Mouse (Mus musculus): ENCODE results near the gene Stox2. TPM values are rescaled to one million over a fixed set of nuclear protein-coding genes. Genes with fewer than 3 reads are reported as not detected.

The Stox2 gene
- polyA plus RNA-seq, 1 experiment from 2014 or later = 7.3 TPM

DNA sequence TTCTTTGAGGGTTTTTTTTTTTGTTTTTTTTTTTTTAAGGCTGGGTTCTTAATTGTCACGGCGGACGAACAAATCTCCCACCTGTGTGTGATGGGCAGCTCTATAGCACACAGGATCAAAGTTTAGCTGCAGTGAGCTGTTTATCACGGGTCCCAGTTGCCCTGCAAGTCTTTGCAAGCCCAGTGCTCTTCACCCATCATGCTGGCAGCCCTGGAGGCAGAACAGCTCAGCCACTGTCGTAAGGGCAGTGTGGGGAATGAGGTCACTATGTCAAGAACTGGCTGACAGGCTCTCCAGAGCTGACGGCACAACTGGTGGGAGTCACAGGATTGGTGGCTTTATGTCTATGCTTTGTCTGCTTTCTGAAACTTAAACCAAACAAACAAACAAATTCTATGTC, 227.6 kb downstream of the Stox2 start:
- peak overlapping the region; percentile 83 for H3K27ac ChIP-seq (ENCODE audit: low read length)
- H3K4me1 ChIP-seq (ENCODE audit: control insufficient read depth, insufficient read depth, low read length) = peaks cover 15% of the 10 kb centered on the region
- H3K4me2 ChIP-seq (ENCODE audit: low read depth, low read length) = peak overlapping the region; percentile 49
- no peaks in the 10 kb centered on the region for H3K27me3 ChIP-seq (ENCODE audit: control insufficient read depth, insufficient read depth, low read length)
- peak; percentile 81 for ATAC-seq (replicated peaks; ENCODE audit: extremely low read depth, insufficient read depth, low FRiP score)
- 20% methylated on average over 6 of the region's 6 CpGs for WGBS
- H3K9ac ChIP-seq (ENCODE audit: low read length) = peak overlapping the region; percentile 54
- no peaks in the 10 kb centered on the region for H3K9me3 ChIP-seq (replicated peaks; ENCODE audit: control insufficient read depth, low read length)
- no peaks in the 10 kb centered on the region for H3K36me3 ChIP-seq (ENCODE audit: control insufficient read depth, insufficient read depth)
- no peak overlapping the region for H3K4me3 ChIP-seq (ENCODE audit: low read length)

- peak overlapping the region; percentile 54 for H3K9ac ChIP-seq (ENCODE audit: low read length)
- WGBS = 23% methylated on average over 8 of the region's 8 CpGs
- H3K27ac ChIP-seq (ENCODE audit: low read length) = peak overlapping the region; percentile 83
- no peaks in the 10 kb centered on the region for H3K9me3 ChIP-seq (replicated peaks; ENCODE audit: control insufficient read depth, low read length)
- no peaks in the 10 kb centered on the region for H3K36me3 ChIP-seq (ENCODE audit: control insufficient read depth, insufficient read depth)
- peak overlapping the region; percentile 49 for H3K4me2 ChIP-seq (ENCODE audit: low read depth, low read length)
- no peak overlapping the region for H3K4me3 ChIP-seq (ENCODE audit: low read length)
- peak; percentile 89 for ATAC-seq (replicated peaks; ENCODE audit: extremely low read depth, insufficient read depth, low FRiP score)
- H3K27me3 ChIP-seq (ENCODE audit: control insufficient read depth, insufficient read depth, low read length) = no peaks in the 10 kb centered on the region
- H3K4me1 ChIP-seq (ENCODE audit: control insufficient read depth, insufficient read depth, low read length) = peaks cover 15% of the 10 kb centered on the region
Observed at GRCm38 (mm10) chr8:47218021-47218420, 228.1 kb downstream of the Stox2 start.

DNA sequence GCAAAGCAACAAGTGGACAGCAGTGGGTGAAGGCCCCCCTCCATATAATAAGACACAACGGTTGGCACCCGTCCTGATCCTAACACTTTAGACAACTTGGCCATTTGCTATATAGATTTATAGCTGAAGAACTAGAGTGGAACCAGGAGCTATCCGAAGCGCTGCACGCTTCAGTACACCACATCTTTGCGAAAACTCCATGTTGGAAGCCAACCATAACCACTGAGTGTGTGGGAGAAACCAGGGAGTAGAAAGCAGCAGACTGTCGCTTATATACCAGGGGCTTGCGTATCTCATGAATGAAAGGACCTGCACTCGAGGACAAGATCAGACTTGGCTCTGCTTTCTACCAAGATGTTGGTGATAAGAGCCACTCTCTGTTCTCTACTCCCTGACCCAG, 234.0 kb downstream of the Stox2 start:
- H3K36me3 ChIP-seq (ENCODE audit: control insufficient read depth, insufficient read depth) = no peaks in the 10 kb centered on the region
- ATAC-seq (replicated peaks; ENCODE audit: extremely low read depth, insufficient read depth, low FRiP score) = no peak
- no peaks in the 10 kb centered on the region for H3K9me3 ChIP-seq (replicated peaks; ENCODE audit: control insufficient read depth, low read length)
- no peaks in the 10 kb centered on the region for H3K27me3 ChIP-seq (ENCODE audit: control insufficient read depth, insufficient read depth, low read length)
- H3K9ac ChIP-seq (ENCODE audit: low read length) = no peak overlapping the region
- no peak overlapping the region for H3K4me3 ChIP-seq (ENCODE audit: low read length)
- no peak overlapping the region for H3K4me2 ChIP-seq (ENCODE audit: low read depth, low read length)
- WGBS = 88% methylated on average over 9 of the region's 9 CpGs
- H3K4me1 ChIP-seq (ENCODE audit: control insufficient read depth, insufficient read depth, low read length) = peaks cover 5% of the 10 kb centered on the region; the same call in 1 of the 2 replicates
- no peak overlapping the region for H3K27ac ChIP-seq (ENCODE audit: low read length)

DNA sequence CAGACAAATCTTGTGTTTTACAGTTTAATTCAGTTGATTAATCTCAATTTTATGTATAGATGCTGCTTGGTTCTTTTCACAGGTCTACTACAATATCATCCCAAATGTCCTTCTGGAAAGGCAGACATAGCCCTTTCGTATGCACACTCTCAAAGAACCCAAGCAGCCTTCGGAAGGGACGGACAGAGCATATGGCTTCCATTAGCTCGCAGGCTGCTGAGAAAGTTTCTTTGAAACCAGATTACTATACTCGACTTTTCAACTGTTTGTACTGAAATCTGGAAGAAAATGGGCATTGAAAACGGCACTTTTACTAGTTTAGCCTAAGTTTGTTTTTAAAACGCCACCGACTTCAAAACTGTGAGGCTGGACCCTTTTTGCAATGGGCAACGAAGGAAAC, 234.9 kb downstream of the Stox2 start:
- Histone ChIP-seq H3K27ac (ENCODE audit: low read length) (no peak overlapping the region), H3K9ac (ENCODE audit: low read length) (no peak overlapping the region), H3K36me3 (ENCODE audit: control insufficient read depth, insufficient read depth) (no peaks in the 10 kb centered on the region), H3K4me2 (ENCODE audit: low read depth, low read length) (no peak overlapping the region), H3K4me3 (ENCODE audit: low read length) (no peak overlapping the region), H3K27me3 (ENCODE audit: control insufficient read depth, insufficient read depth, low read length) (no peaks in the 10 kb centered on the region), H3K4me1 (ENCODE audit: control insufficient read depth, insufficient read depth, low read length) (peaks cover 9% of the 10 kb centered on the region), H3K9me3 (replicated peaks; ENCODE audit: control insufficient read depth, low read length) (no peaks in the 10 kb centered on the region)
- no peak for ATAC-seq (replicated peaks; ENCODE audit: extremely low read depth, insufficient read depth, low FRiP score)
- 68% methylated on average over 9 of the region's 9 CpGs for WGBS

- peaks cover 16% of the 10 kb centered on the region for H3K4me1 ChIP-seq (ENCODE audit: control insufficient read depth, insufficient read depth, low read length)
- no peaks in the 10 kb centered on the region for H3K27me3 ChIP-seq (ENCODE audit: control insufficient read depth, insufficient read depth, low read length)
- no peak overlapping the region for H3K9ac ChIP-seq (ENCODE audit: low read length)
- H3K4me2 ChIP-seq (ENCODE audit: low read depth, low read length) = no peak overlapping the region
- 42% methylated on average over 4 of the region's 4 CpGs for WGBS
- no peaks in the 10 kb centered on the region for H3K9me3 ChIP-seq (replicated peaks; ENCODE audit: control insufficient read depth, low read length)
- no peak overlapping the region for H3K4me3 ChIP-seq (ENCODE audit: low read length)
- no peak overlapping the region for H3K27ac ChIP-seq (ENCODE audit: low read length)
- no peaks in the 10 kb centered on the region for H3K36me3 ChIP-seq (ENCODE audit: control insufficient read depth, insufficient read depth)
- ATAC-seq (replicated peaks; ENCODE audit: extremely low read depth, insufficient read depth, low FRiP score) = no peak
Observed at GRCm38 (mm10) chr8:47208246-47208645, 237.9 kb downstream of the Stox2 start.

GRCm38 (mm10) chr8:47206640-47207237, 239.4 kb downstream of the Stox2 start:
- Histone ChIP-seq H3K27ac (ENCODE audit: low read length) (no peak overlapping the region), H3K27me3 (ENCODE audit: control insufficient read depth, insufficient read depth, low read length) (no peaks in the 10 kb centered on the region), H3K36me3 (ENCODE audit: control insufficient read depth, insufficient read depth) (no peaks in the 10 kb centered on the region), H3K9ac (ENCODE audit: low read length) (no peak overlapping the region), H3K9me3 (replicated peaks; ENCODE audit: control insufficient read depth, low read length) (no peaks in the 10 kb centered on the region), H3K4me3 (ENCODE audit: low read length) (no peak overlapping the region), H3K4me2 (ENCODE audit: low read depth, low read length) (no peak overlapping the region), H3K4me1 (ENCODE audit: control insufficient read depth, insufficient read depth, low read length) (peaks cover 16% of the 10 kb centered on the region)
- ATAC-seq (replicated peaks; ENCODE audit: extremely low read depth, insufficient read depth, low FRiP score) = no peak
- 68% methylated on average over 8 of the region's 8 CpGs for WGBS

DNA sequence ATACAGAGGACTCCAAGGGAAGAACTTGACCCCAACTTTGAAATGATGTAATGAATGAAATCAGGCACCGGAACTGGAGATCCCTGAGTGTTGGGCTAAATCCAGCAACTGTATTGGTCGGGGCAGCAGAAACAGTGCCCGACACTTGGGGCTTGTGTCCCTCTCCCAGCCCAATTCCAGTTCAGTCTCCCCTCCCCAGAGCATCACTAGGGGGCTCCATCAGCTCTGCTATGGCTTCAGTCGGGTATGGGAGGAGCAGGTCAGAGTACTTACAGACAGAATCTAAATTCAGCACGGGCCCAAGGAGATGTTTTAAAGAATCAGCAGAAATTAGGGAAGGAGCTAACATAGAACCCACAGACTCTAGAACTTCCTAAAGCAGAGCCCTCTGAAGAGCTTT, 240.7 kb downstream of the Stox2 start:
- no peaks in the 10 kb centered on the region for H3K27me3 ChIP-seq (ENCODE audit: control insufficient read depth, insufficient read depth, low read length)
- H3K9me3 ChIP-seq (replicated peaks; ENCODE audit: control insufficient read depth, low read length) = no peaks in the 10 kb centered on the region
- H3K4me3 ChIP-seq (ENCODE audit: low read length) = no peak overlapping the region
- H3K4me1 ChIP-seq (ENCODE audit: control insufficient read depth, insufficient read depth, low read length) = peaks cover 16% of the 10 kb centered on the region
- ATAC-seq (replicated peaks; ENCODE audit: extremely low read depth, insufficient read depth, low FRiP score) = no peak
- peaks cover 7% of the 10 kb centered on the region; the same call in 1 of the 2 replicates for H3K36me3 ChIP-seq (ENCODE audit: control insufficient read depth, insufficient read depth)
- H3K27ac ChIP-seq (ENCODE audit: low read length) = no peak overlapping the region
- WGBS = 69% methylated on average over 5 of the region's 5 CpGs
- H3K4me2 ChIP-seq (ENCODE audit: low read depth, low read length) = no peak overlapping the region
- H3K9ac ChIP-seq (ENCODE audit: low read length) = no peak overlapping the region

GRCm38 (mm10) chr8:47196391-47196790, 249.8 kb downstream of the Stox2 start:
- peaks cover 32% of the 10 kb centered on the region for H3K36me3 ChIP-seq (ENCODE audit: control insufficient read depth, insufficient read depth)

DNA sequence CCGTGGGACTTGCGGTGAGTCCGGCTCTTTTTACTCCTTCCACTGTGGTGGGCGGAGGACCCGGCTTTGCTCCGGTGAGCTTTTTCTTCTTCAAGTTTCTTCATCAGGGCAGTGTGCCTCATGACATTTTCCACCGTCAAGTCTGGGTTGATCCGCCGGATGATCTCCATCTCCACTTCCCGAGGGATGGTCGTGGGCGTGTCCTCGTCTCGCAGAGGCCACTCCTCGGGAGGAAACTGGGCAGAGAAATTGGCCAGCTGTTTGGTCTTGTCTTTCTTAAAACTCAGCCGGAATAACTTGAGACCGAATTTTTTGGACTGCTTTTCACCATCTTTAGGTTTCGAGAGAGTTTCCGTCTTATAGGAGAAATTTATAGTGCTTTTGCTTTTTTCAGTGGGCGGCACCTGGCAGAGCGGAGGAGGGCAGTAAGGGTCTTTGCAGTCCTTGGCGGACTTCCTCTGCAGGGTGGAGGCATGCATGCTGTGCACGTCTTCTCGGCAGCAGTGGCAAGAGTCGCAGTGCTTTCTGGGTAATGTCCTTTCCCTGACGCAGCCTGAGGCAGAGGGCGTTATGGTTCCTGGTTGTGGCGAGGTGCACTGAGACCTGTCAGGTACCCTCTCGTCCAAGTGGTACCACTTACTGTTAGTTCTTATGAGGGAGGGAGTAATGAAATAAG, 252.7 kb downstream of the Stox2 start:
- Histone ChIP-seq H3K4me1 (ENCODE audit: control insufficient read depth, insufficient read depth, low read length) (no peaks in the 10 kb centered on the region), H3K4me2 (ENCODE audit: low read depth, low read length) (no peak overlapping the region), H3K9me3 (replicated peaks; ENCODE audit: control insufficient read depth, low read length) (peaks cover 5% of the 10 kb centered on the region; the same call in 1 of the 2 replicates), H3K9ac (ENCODE audit: low read length) (no peak overlapping the region), H3K4me3 (ENCODE audit: low read length) (no peak overlapping the region), H3K27me3 (ENCODE audit: control insufficient read depth, insufficient read depth, low read length) (no peaks in the 10 kb centered on the region), H3K36me3 (ENCODE audit: control insufficient read depth, insufficient read depth) (peaks cover 26% of the 10 kb centered on the region), H3K27ac (ENCODE audit: low read length) (no peak overlapping the region)
- WGBS = 93% methylated on average over 29 of the region's 29 CpGs
- ATAC-seq (replicated peaks; ENCODE audit: extremely low read depth, insufficient read depth, low FRiP score) = no peak

More at GRCm38 (mm10) chr8:47196391-47196790, 249.8 kb downstream of the Stox2 start:
- H3K27ac ChIP-seq (ENCODE audit: low read length) = no peak overlapping the region
- peaks cover 5% of the 10 kb centered on the region; the same call in 1 of the 2 replicates for H3K9me3 ChIP-seq (replicated peaks; ENCODE audit: control insufficient read depth, low read length)
- no peak overlapping the region for H3K4me2 ChIP-seq (ENCODE audit: low read depth, low read length)
- ATAC-seq (replicated peaks; ENCODE audit: extremely low read depth, insufficient read depth, low FRiP score) = no peak
- H3K4me3 ChIP-seq (ENCODE audit: low read length) = no peak overlapping the region
- H3K27me3 ChIP-seq (ENCODE audit: control insufficient read depth, insufficient read depth, low read length) = no peaks in the 10 kb centered on the region
- WGBS = 92% methylated on average over 1 of the region's 1 CpGs
- H3K9ac ChIP-seq (ENCODE audit: low read length) = no peak overlapping the region
- H3K4me1 ChIP-seq (ENCODE audit: control insufficient read depth, insufficient read depth, low read length) = no peaks in the 10 kb centered on the region
